Mouse (Mus musculus): Measurements from ENCODE around the gene Cacna1f.

GRCm38 (mm10) chrX:7665739-7666502 lies 59.0 kb downstream of the Cacna1f start:
- no peak for TF ChIP-seq CTCF (IDR thresholded peaks at IDR 0.05; ENCODE audit: borderline replicate concordance, extremely low read depth, insufficient read depth, insufficient read length)
- no peak for TF ChIP-seq POLR2A (IDR thresholded peaks at IDR 0.05; ENCODE audit: borderline replicate concordance, extremely low read depth, insufficient read depth, insufficient read length, poor library complexity, severe bottlenecking)

Measured in brain, embryonic 14.5 days (tissue).